Mouse (Mus musculus) kidney, adult 2 months (tissue): ENCODE measurements around the gene Slc48a1. TPM values are rescaled to one million over a fixed set of nuclear protein-coding genes. Genes with fewer than 3 reads are reported as not detected.

Experiments used
- DNase-seq: peaks from one replicate; pipeline ENCODE4 v3.0.0; 2021
- H3K27ac ChIP-seq: fragments of 200-500 bp; 2 replicates; pipeline ENCODE4 v1.5.1; 2012; ENCODE audit warnings: low read depth, low read length, control low read depth, inconsistent platforms; ENCODE audit not compliant: insufficient read depth
- H3K27me3 ChIP-seq: fragments of 200-500 bp; replicated peaks from 2 replicates; pipeline ENCODE4 v1.6.1; 2012; ENCODE audit warnings: mild to moderate bottlenecking, moderate library complexity, low read length, inconsistent platforms; ENCODE audit not compliant: control insufficient read depth, insufficient read depth
- H3K36me3 ChIP-seq: fragments of 200-500 bp; 2 replicates; pipeline ENCODE4 v1.6.1; 2012; ENCODE audit warnings: mild to moderate bottlenecking, moderate library complexity, low read length, inconsistent platforms; ENCODE audit not compliant: control insufficient read depth, insufficient read depth
- H3K4me1 ChIP-seq: fragments of 200-500 bp; 2 replicates; pipeline ENCODE4 v1.6.1; 2011; ENCODE audit warnings: low read length; ENCODE audit not compliant: control insufficient read depth, insufficient read depth
- H3K4me3 ChIP-seq: fragments of 200-500 bp; 2 replicates; pipeline ENCODE4 v1.5.1; 2011; ENCODE audit warnings: mild to moderate bottlenecking, low read depth, low read length, control low read depth; ENCODE audit not compliant: insufficient read depth
- CTCF ChIP-seq: fragments of 200-500 bp; conservative IDR thresholded peaks from 2 replicates; pipeline ENCODE4 v1.5.1; 2011; ENCODE audit warnings: low read depth, mild to moderate bottlenecking, control low read depth, low read length, moderate library complexity, mixed read lengths; ENCODE audit not compliant: insufficient read depth, insufficient read length
- POLR2A ChIP-seq: fragments of 200-500 bp; IDR thresholded peaks from one replicate; pipeline ENCODE4 v1.6.1; 2011; ENCODE audit warnings: low read depth, low read length, control low read depth
- WGBS: fragments of 180-500 bp; shearing (Covaris S2); methylation state at CpG from one replicate; pipeline ENCODE4 v1.1.7; 2018; 5-methylcytosine and 5-hydroxymethylcytosine counted together
- polyA plus RNA-seq: library from polyadenylated mRNA; depleted of rRNA; stranded (reverse); fragments of >200 nt; gene quantifications from 2 replicates; pipeline ENCODE4 v1.2.3, GENCODE M21; 2012

Gene Slc48a1
- polyA plus RNA-seq, 1 experiment: 182 TPM

- Histone ChIP-seq H3K27ac (peak overlapping the region; percentile 87), H3K4me3 (no peak overlapping the region), H3K4me1 (peaks cover 33% of the 10 kb centered on the region), H3K36me3 (no peaks in the 10 kb centered on the region), H3K27me3 (no peaks in the 10 kb centered on the region)
- peak; percentile 76 for DNase-seq
- 24% methylated on average over 10 of the region's 10 CpGs for WGBS
- no peak for TF ChIP-seq POLR2A
- TF ChIP-seq CTCF: 0 out of 2 replicates have a peak, but pooled peaks have one; percentile 4
These were observed 43.1 kb downstream of the Slc48a1 start for GRCm38 (mm10) chr15:97821321-97821982.

DNA sequence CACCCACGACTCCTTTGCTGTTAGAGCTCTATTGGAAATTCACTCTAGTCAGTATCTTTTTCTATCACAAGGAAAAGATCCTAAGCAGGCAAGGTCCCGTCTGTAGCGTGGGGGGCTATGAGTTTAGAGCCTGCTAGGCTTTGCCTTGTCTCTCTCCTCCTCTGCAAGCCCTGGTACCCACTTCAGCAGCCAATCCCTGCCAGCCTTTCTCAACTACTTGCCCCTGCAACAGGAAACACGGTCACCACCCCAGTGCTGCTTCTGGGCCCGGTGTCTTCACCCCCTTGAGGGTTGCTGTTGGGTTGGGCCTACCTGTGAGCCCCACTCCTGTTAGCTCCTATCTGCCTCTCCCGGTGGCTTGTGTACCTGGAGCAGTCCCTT lies 43.7 kb downstream of the Slc48a1 start:
- TF ChIP-seq POLR2A (no peak), CTCF (no peak)
- Histone ChIP-seq H3K4me3 (no peak overlapping the region), H3K4me1 (peaks cover 35% of the 10 kb centered on the region), H3K36me3 (no peaks in the 10 kb centered on the region), H3K27ac (peak overlapping the region; percentile 87), H3K27me3 (no peaks in the 10 kb centered on the region)
- DNase-seq: no peak
- 53% methylated on average over 6 of the region's 6 CpGs for WGBS

DNA sequence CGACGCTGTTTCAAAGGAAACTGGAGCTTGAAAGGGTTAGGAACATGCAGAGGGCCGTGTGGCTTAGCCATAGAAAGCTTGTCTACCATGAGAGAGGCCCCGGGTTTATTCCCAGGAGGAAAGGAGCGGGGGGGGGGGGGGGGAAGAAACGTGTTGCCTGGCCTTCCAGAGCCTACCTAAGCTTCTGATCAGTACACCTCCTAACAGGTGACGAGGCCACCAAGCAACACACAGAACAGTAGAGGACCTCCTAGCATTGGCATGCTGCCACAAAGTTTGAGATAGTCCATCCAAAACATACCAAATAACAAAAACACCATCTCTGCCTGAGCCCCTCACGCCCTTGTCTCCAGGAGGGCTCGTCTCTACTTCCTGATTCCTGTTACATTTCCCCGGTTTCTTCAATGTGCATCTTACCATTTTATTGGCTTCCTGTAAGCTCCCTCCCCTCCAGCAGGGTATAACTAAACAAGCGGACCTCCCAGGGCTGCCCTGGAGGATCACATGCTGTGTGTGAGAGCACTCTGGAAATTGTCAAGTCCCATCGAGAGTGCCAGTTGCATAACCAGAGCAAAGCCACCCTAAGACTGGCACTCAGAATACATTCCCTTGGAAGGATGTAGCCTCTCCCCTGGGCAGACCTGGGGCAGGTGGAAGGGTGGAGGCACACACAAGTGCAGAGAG lies 44.4 kb downstream of the Slc48a1 start:
- no peak for TF ChIP-seq CTCF
- no peak for TF ChIP-seq POLR2A
- 34% methylated on average over 12 of the region's 12 CpGs for WGBS
- no peak for DNase-seq
- Histone ChIP-seq H3K4me1 (peaks cover 35% of the 10 kb centered on the region), H3K36me3 (no peaks in the 10 kb centered on the region), H3K27ac (peak overlapping the region; percentile 87), H3K4me3 (no peak overlapping the region), H3K27me3 (no peaks in the 10 kb centered on the region)

GRCm38 (mm10) chr15:97823479-97823878 lies 45.2 kb downstream of the Slc48a1 start:
- no peak overlapping the region for H3K4me3 ChIP-seq
- peaks cover 35% of the 10 kb centered on the region for H3K4me1 ChIP-seq
- TF ChIP-seq CTCF (no peak), POLR2A (no peak)
- no peaks in the 10 kb centered on the region for H3K36me3 ChIP-seq
- no peaks in the 10 kb centered on the region for H3K27me3 ChIP-seq
- WGBS: 71% methylated on average over 12 of the region's 12 CpGs
- DNase-seq: no peak
- 0 out of 2 replicates have a peak overlapping the region, but pooled peaks have one; percentile 6 for H3K27ac ChIP-seq

DNA sequence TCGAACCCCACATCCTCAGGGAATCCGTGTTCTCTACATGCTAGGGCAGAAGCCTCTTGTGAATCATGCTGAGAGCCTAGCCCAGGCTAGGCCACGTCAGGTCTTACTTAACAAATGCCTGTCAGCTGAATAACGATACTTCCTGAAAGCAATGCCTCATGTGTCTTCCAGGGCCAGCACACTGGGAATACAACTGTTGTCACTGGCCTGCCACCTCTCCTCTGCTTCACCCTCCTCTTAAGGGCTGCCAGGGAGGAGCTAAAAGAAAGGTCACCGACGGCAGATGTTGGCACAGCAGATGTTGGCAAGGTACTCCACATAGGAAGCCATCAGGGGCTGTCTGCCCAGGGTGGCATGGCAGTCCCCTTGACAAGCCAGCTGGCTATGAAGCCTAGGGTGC lies 45.7 kb downstream of the Slc48a1 start:
- DNase-seq: no peak
- Histone ChIP-seq H3K27me3 (no peaks in the 10 kb centered on the region), H3K36me3 (no peaks in the 10 kb centered on the region), H3K4me3 (no peak overlapping the region), H3K27ac (no peak overlapping the region), H3K4me1 (peaks cover 35% of the 10 kb centered on the region)
- 59% methylated on average over 6 of the region's 6 CpGs for WGBS
- TF ChIP-seq CTCF (no peak), POLR2A (no peak)

DNA sequence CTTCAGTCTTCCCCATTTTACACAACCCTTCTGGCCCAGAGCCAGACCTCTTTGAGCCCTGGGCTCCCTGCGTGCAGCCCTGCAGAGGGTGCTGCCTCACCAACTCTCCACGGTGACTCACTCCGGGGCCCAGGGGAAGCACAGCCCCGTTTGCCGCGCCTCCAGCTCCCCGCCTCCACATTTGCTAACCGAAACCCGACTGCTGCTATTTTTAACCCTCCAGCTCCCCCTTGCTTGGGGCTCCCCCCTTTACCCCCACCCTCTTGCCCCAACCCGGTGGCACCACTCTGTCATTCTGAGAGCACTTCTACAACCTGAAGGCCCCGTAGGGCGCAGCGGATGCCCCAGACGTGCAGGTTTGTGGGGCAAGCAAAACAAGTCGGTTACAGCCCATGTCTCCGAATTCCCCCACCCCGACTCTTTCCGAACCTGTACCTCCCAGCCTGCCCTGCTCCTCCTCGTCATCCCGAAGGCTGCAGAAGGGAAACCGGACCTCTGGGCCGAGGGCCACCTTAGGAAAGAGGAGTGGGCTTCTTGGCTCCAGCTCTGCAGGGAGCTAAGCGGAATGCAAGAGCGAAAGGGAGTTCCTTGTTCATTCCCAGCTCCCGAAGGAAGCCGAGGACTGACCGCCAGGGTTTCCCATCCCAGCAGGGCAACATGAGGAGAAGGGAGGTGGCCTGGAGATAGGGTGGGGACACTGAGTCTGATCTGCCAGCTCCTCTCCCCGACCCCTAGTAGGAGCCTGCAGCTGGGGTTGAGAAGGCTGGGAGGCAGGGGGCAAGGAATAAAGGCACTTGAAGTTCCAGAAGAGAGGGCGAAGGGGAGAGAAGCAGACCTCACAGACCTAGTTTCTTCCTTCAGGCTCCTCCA lies 47.0 kb downstream of the Slc48a1 start:
- Histone ChIP-seq H3K36me3 (no peaks in the 10 kb centered on the region), H3K27me3 (no peaks in the 10 kb centered on the region), H3K4me3 (peak overlapping the region; percentile 9; the same call in 1 of the 2 replicates), H3K4me1 (peaks cover 35% of the 10 kb centered on the region), H3K27ac (peak overlapping the region; percentile 9)
- peak; percentile 84 for DNase-seq
- WGBS: 15% methylated on average over 29 of the region's 29 CpGs
- TF ChIP-seq POLR2A (no peak), CTCF (peak; percentile 50; the same call in 1 of the 2 replicates)
